Mouse (Mus musculus) adrenal gland, postnatal 36 days (tissue): ENCODE results near the gene Slc17a1. TPM values are rescaled to one million over a fixed set of nuclear protein-coding genes. Genes with fewer than 3 reads are reported as not detected.

Experiments
- microRNA-seq: library from miRNA; unstranded; fragments of <30 nt; microRNA quantifications from one replicate; pipeline ENCODE4 v1.2.0, GENCODE M21; 2021
- total RNA-seq, 2 experiments: library from RNA; stranded (reverse); gene quantifications; 2 replicates each; pipeline ENCODE4 v1.2.3; 2021

Slc17a1 gene
- total RNA-seq, 2 experiments from 2014 or later, result not detected

Small RNA genes lying within 50 kb of the gene (microRNA-seq; reads per million reads assigned to microRNA genes)
- gene Gm44344, result not detected

Other genes starting within 250 kb of the Slc17a1 start
- gene Hist1h2be, start 246.6 kb upstream of the Slc17a1 start, total RNA-seq, result 10 to 100 TPM; 12.1 to 13.4 TPM
- gene Hist1h1e, start 245.2 kb upstream of the Slc17a1 start, total RNA-seq, result 10 to 100 TPM; 49.5 to 74.0 TPM
- gene Hist1h2ac, start 183.8 kb upstream of the Slc17a1 start, total RNA-seq, result 1 to 10 TPM; 3.0 to 3.1 TPM
- gene Hist1h2bc, start 183.6 kb upstream of the Slc17a1 start, total RNA-seq, result 100 to 1,000 TPM; 138 to 161 TPM
- gene Hist1h1t, start 171.9 kb upstream of the Slc17a1 start, total RNA-seq, result under 1 TPM; 0.33 to 0.46 TPM
- gene Hist1h4c, start 169.3 kb upstream of the Slc17a1 start, total RNA-seq, result 100 to 1,000 TPM; 101 to 109 TPM
- gene Hfe, start 156.9 kb upstream of the Slc17a1 start, total RNA-seq, result 10 to 100 TPM; 29.2 to 49.8 TPM
- 100 to 1,000 TPM; 145 to 279 TPM for gene Hist1h1c, start 128.9 kb upstream of the Slc17a1 start, total RNA-seq
- gene Hist1h3c, start 122.1 kb upstream of the Slc17a1 start, total RNA-seq, result 10 to 100 TPM; 20.5 to 26.8 TPM
- 10 to 100 TPM; 34.0 to 41.3 TPM for gene Hist1h2bb, start 121.0 kb upstream of the Slc17a1 start, total RNA-seq
- 10 to 100 TPM; 58.1 to 68.0 TPM for gene Hist1h2ab, start 116.6 kb upstream of the Slc17a1 start, total RNA-seq
- 10 to 100 TPM; 54.7 to 79.9 TPM for gene Hist1h3b, start 115.5 kb upstream of the Slc17a1 start, total RNA-seq
- gene Hist1h4b, start 110.7 kb upstream of the Slc17a1 start, total RNA-seq, result 100 to 1,000 TPM; 115 to 122 TPM
- gene Hist1h4a, start 106.5 kb upstream of the Slc17a1 start, total RNA-seq, result 10 to 100 TPM; 59.8 to 61.2 TPM
- 10 to 100 TPM; 55.1 to 59.3 TPM for gene Hist1h3a, start 105.4 kb upstream of the Slc17a1 start, total RNA-seq
- gene Hist1h1a, start 104.1 kb upstream of the Slc17a1 start, total RNA-seq, result 10 to 100 TPM; 35.0 to 39.8 TPM
- under 1 TPM; 0.16 to 0.23 TPM for gene Trim38, start 97.8 kb upstream of the Slc17a1 start, total RNA-seq
- under 1 TPM in 1 of 2 experiments, not detected in 1; 0.26 TPM for gene Slc17a2, start 60.8 kb upstream of the Slc17a1 start, total RNA-seq
- under 1 TPM; 0.23 to 0.56 TPM for gene Slc17a3, start 28.3 kb upstream of the Slc17a1 start, total RNA-seq
- under 1 TPM in 1 of 2 experiments, not detected in 1; 0.23 TPM for gene Slc17a4, start 47.3 kb downstream of the Slc17a1 start, total RNA-seq
- gene Hist1h2ba, start 66.4 kb downstream of the Slc17a1 start, total RNA-seq, result not detected
- gene Hist1h2aa, start 66.7 kb downstream of the Slc17a1 start, total RNA-seq, result not detected
- 1 to 10 TPM; 2.3 to 4.9 TPM for gene Scgn, start 123.5 kb downstream of the Slc17a1 start, total RNA-seq